Comparison of ENCODE assay signal across 8 mouse cellular contexts in genomic region chrX:168935447-168935846, GRCm38 (mm10).
DNase-seq lines count a peak whose midpoint lies in the region; ATAC-seq lines count a peak whose summit lies in the region.

No protein-coding gene starts in this region.

- H3K9ac ChIP-seq in forebrain, embryonic 15.5 days (replicated peaks), result no peak overlapping the region

- ATAC-seq in CD4-positive, CD25-positive, alpha-beta regulatory T cell, adult 4 months, result no peak
- no peak for ATAC-seq in forebrain, embryonic 15.5 days (replicated peaks)

- no peak overlapping the region for H3K27ac ChIP-seq in forebrain, embryonic 15.5 days (replicated peaks)

- no peaks in the 10 kb centered on the region for H3K4me1 ChIP-seq in forebrain, embryonic 15.5 days

- DNase-seq in CD4-positive, CD25-positive, alpha-beta regulatory T cell, adult 2 months (ENCODE audit: low read depth, low spot score), result peak; percentile 25
- peak; percentile 34 for DNase-seq in kidney, adult 9 months
- DNase-seq in kidney, adult 18-20 months, result no peak
- DNase-seq in A20 (ENCODE audit: low read depth, low spot score), result peak; percentile 39
- peak; percentile 18 for DNase-seq in heart, postnatal 4 days
- DNase-seq in right cerebral cortex, postnatal 14 days, result peak; percentile 4

- WGBS in forebrain, embryonic 15.5 days, result 13% methylated on average over 3 of the region's 3 CpGs

- H3K9me3 ChIP-seq in forebrain, embryonic 15.5 days, result no peaks in the 10 kb centered on the region

- no peaks in the 10 kb centered on the region for H3K36me3 ChIP-seq in forebrain, embryonic 15.5 days

- H3K4me2 ChIP-seq in forebrain, embryonic 15.5 days (replicated peaks), result no peak overlapping the region

- H3K4me3 ChIP-seq in forebrain, embryonic 15.5 days, result no peak overlapping the region

- no peaks in the 10 kb centered on the region for H3K27me3 ChIP-seq in forebrain, embryonic 15.5 days
